Mouse (Mus musculus) stomach, postnatal 0 days (tissue): Measurements from ENCODE around the gene Paxx. TPM values are rescaled to one million over a fixed set of nuclear protein-coding genes. Genes with fewer than 3 reads are reported as not detected.

ENCODE experiments used
- ATAC-seq: fragments of 200-750 bp; cut with Nextera tagmentation; 2 replicates; pipeline ENCODE4 v1.8.0; 2017; ENCODE audit not compliant: low FRiP score, low TSS enrichment
- DNase-seq: peaks from one replicate; pipeline ENCODE4 v3.0.0-alpha.2; 2016; ENCODE audit warnings: low spot score
- H3K27ac ChIP-seq: fragments of 300-500 bp; sonication (generic); replicated peaks from 2 replicates; pipeline ENCODE4 v1.5.1; 2014; ENCODE audit warnings: mild to moderate bottlenecking, control low read depth
- H3K27me3 ChIP-seq: fragments of 300-500 bp; sonication (generic); 2 replicates; pipeline ENCODE4 v1.6.1; 2014; ENCODE audit warnings: low read length; ENCODE audit not compliant: control insufficient read depth, insufficient read depth
- H3K36me3 ChIP-seq: fragments of 300-500 bp; sonication (generic); 2 replicates; pipeline ENCODE4 v1.6.1; 2014; ENCODE audit warnings: low read length, mixed read lengths; ENCODE audit not compliant: control insufficient read depth, insufficient read depth
- H3K4me1 ChIP-seq: fragments of 300-500 bp; sonication (generic); replicated peaks from 2 replicates; pipeline ENCODE4 v1.6.1; 2014; ENCODE audit warnings: antibody characterized with exemption; ENCODE audit not compliant: control insufficient read depth, insufficient read depth
- H3K4me2 ChIP-seq: fragments of 300-500 bp; sonication (generic); replicated peaks from 2 replicates; pipeline ENCODE4 v1.6.1; 2014; ENCODE audit warnings: low read depth, mild to moderate bottlenecking, control low read depth, moderate library complexity
- H3K4me3 ChIP-seq: fragments of 300-500 bp; sonication (generic); 2 replicates; pipeline ENCODE4 v1.5.1; 2014; ENCODE audit warnings: low read depth, low read length, control low read depth
- H3K9ac ChIP-seq: fragments of 300-500 bp; sonication (generic); 2 replicates; pipeline ENCODE4 v1.6.1; 2014; ENCODE audit warnings: mild to moderate bottlenecking, low read length, control low read depth, mixed read lengths
- H3K9me3 ChIP-seq: fragments of 300-500 bp; sonication (generic); 2 replicates; pipeline ENCODE4 v1.6.1; 2016; ENCODE audit warnings: low read length; ENCODE audit not compliant: control insufficient read depth
- CTCF ChIP-seq: IDR thresholded peaks from 2 replicates; pipeline ENCODE4 v1.5.1; 2016; ENCODE audit warnings: antibody characterized with exemption, low read depth, mild to moderate bottlenecking, moderate library complexity
- EP300 ChIP-seq: optimal IDR thresholded peaks from 2 replicates; pipeline ENCODE3; 2016; ENCODE audit warnings: antibody characterized with exemption
- WGBS: fragments of 180-500 bp; shearing (Covaris S2); extraction: QIAGEN DNeasy Blood & Tissue Kit; methylation state at CpG from one replicate; pipeline ENCODE4 v1.1.7; 2014; 5-methylcytosine and 5-hydroxymethylcytosine counted together
- polyA plus RNA-seq: library from polyadenylated mRNA; unstranded; fragments of >200 nt; fragmentation: Nextera tagmentation; extraction: Ambion mirVana; gene quantifications from 2 replicates; pipeline ENCODE4 v1.2.1, GENCODE M21; 2015

Gene Paxx
- polyA plus RNA-seq, 1 experiment from 2014 or later = 51.7 TPM

- H3K9me3 ChIP-seq = no peaks in the 10 kb centered on the region
- no peak for DNase-seq
- no peaks in the 10 kb centered on the region for H3K27me3 ChIP-seq
- H3K27ac ChIP-seq = no peak overlapping the region
- no peak overlapping the region for H3K4me3 ChIP-seq
- no peak for ATAC-seq
- TF ChIP-seq CTCF (no peak), EP300 (no peak)
- H3K36me3 ChIP-seq = no peaks in the 10 kb centered on the region
- H3K4me1 ChIP-seq = peaks cover 2% of the 10 kb centered on the region; the same call in 1 of the 2 replicates
- whole genome bisulfite sequencing = 86% methylated on average over 3 of the region's 3 CpGs
- no peak overlapping the region for H3K9ac ChIP-seq
- H3K4me2 ChIP-seq = no peak overlapping the region
These were observed 17.2 kb upstream of the Paxx start for GRCm38 (mm10) chr2:25477967-25478675.

- Histone ChIP-seq H3K4me1 (peaks cover 2% of the 10 kb centered on the region; the same call in 1 of the 2 replicates), H3K4me2 (no peak overlapping the region), H3K4me3 (no peak overlapping the region), H3K36me3 (no peaks in the 10 kb centered on the region), H3K9ac (no peak overlapping the region), H3K27me3 (no peaks in the 10 kb centered on the region), H3K9me3 (no peaks in the 10 kb centered on the region), H3K27ac (no peak overlapping the region)
- ATAC-seq (no peak), DNase-seq (no peak)
- 83% methylated on average over 8 of the region's 8 CpGs for WGBS
- TF ChIP-seq EP300 = no peak
- TF ChIP-seq CTCF = no peak
These were observed 16.6 kb upstream of the Paxx start for GRCm38 (mm10) chr2:25477541-25477940.

- no peak overlapping the region for H3K27ac ChIP-seq
- 76% methylated on average over 2 of the region's 2 CpGs for WGBS
- no peak overlapping the region for H3K4me3 ChIP-seq
- no peaks in the 10 kb centered on the region for H3K36me3 ChIP-seq
- no peaks in the 10 kb centered on the region for H3K27me3 ChIP-seq
- no peak for TF ChIP-seq EP300
- TF ChIP-seq CTCF = no peak
- no peaks in the 10 kb centered on the region for H3K4me1 ChIP-seq
- ATAC-seq = no peak
- no peak overlapping the region for H3K9ac ChIP-seq
- H3K4me2 ChIP-seq = no peak overlapping the region
- DNase-seq = no peak
- H3K9me3 ChIP-seq = no peaks in the 10 kb centered on the region
These were observed 11.7 kb upstream of the Paxx start for GRCm38 (mm10) chr2:25472550-25472949.

GRCm38 (mm10) chr2:25469969-25470368 lies 9.1 kb upstream of the Paxx start, which contains the start of gene Ptgds:
TSS of gene Ptgds (minus strand) at chr2:25470046.
- Histone ChIP-seq H3K9me3 (no peaks in the 10 kb centered on the region), H3K27me3 (no peaks in the 10 kb centered on the region), H3K4me1 (no peaks in the 10 kb centered on the region), H3K27ac (0 out of 2 replicates have a peak within 1 kb of the TSS, but pooled peaks have one; percentile 18), H3K4me2 (no peak within 1 kb of the TSS), H3K9ac (no peak within 1 kb of the TSS), H3K4me3 (no peak within 1 kb of the TSS), H3K36me3 (no peaks in the 10 kb centered on the region)
- TF ChIP-seq EP300 (no peak), CTCF (no peak)
- DNase-seq = no peak
- 42% methylated on average over 6 of the region's 6 CpGs for WGBS
- ATAC-seq = no peak

GRCm38 (mm10) chr2:25468962-25469915 lies 8.3 kb upstream of the Paxx start:
- Histone ChIP-seq H3K4me2 (no peak overlapping the region), H3K27me3 (no peaks in the 10 kb centered on the region), H3K4me3 (no peak overlapping the region), H3K27ac (0 out of 2 replicates have a peak overlapping the region, but pooled peaks have one; percentile 18), H3K36me3 (no peaks in the 10 kb centered on the region), H3K4me1 (no peaks in the 10 kb centered on the region), H3K9ac (no peak overlapping the region), H3K9me3 (no peaks in the 10 kb centered on the region)
- ATAC-seq (peak; percentile 20; the same call in 1 of the 2 replicates), DNase-seq (no peak)
- TF ChIP-seq CTCF (no peak), EP300 (no peak)
- WGBS = 68% methylated on average over 10 of the region's 10 CpGs
